Mouse (Mus musculus): Measurements from ENCODE around the gene Pde4b.
"Not testable (repeated sequence)": the region's sequence is repeated elsewhere in the genome, so short reads cannot be mapped to it uniquely, and the experiment has no call there.

The Pde4b gene

GRCm38 (mm10) chr4:102459216-102459999 lies 372.1 kb downstream of the Pde4b start:
- no peak for DNase-seq (ENCODE audit: extremely low spot score, low read depth, low spot score)

GRCm38 (mm10) chr4:102478104-102478503 lies 390.8 kb downstream of the Pde4b start:
- DNase-seq (ENCODE audit: extremely low spot score, low read depth, low spot score), result no peak

- no peak for DNase-seq (ENCODE audit: extremely low spot score, low read depth, low spot score)
Observed at GRCm38 (mm10) chr4:102478860-102479259, 391.5 kb downstream of the Pde4b start.

- no peak for DNase-seq (ENCODE audit: extremely low spot score, low read depth, low spot score)
Observed at GRCm38 (mm10) chr4:102480830-102481484, 393.6 kb downstream of the Pde4b start.

DNA sequence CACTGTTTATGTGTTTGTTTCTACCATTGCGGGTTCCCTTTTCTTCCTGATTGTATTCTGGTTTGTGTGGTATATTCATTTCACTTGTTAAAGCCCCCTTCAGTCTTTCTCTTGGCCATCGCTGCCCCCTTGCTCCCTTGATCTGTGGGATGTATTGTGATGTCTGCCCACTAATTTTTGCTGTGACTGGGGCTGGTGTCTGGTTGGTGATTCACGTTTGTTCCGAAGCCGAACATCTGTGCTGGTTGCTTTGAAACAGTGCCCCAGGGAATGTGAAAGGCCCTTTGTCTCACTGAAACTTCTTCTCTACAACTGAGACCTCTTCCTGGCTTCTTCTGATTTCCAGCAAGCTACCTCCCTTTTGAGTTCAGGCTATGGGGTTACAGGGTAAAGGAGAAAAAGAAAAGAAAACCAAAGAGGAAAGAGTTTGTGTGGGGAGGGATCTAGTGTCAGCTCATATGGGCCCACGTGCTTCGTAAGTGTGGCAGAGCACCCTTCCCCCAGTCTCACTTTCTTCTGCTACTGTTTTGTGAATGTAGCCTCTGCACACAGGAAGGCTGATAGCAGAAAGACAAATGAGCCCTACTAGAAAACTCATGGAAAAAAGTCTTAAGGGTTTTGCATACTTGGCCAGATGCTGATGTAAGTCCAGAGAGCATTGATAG lies 396.1 kb downstream of the Pde4b start:
- DNase-seq (ENCODE audit: extremely low spot score, low read depth, low spot score), result no peak

GRCm38 (mm10) chr4:102484738-102485137 lies 397.4 kb downstream of the Pde4b start:
- no peak for DNase-seq (ENCODE audit: extremely low spot score, low read depth, low spot score)

- no peak for DNase-seq (ENCODE audit: extremely low spot score, low read depth, low spot score)
Observed at GRCm38 (mm10) chr4:102486134-102486920, 399.0 kb downstream of the Pde4b start.

DNA sequence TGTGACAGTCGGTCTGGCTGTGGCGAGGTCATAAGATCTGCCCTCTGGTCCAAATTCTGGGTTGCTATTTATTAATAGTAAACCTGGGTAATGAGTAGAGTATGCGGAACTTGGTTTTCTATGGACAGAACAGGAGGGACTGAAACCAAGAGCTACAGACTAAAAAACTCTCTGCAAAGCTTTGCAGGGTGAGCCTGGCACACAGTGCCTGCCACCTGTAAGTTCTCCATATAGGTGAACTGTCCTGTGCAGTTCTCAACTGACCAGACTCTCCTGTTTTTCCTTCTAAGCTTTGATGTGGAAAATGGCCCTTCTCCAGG lies 399.5 kb downstream of the Pde4b start:
- DNase-seq (ENCODE audit: extremely low spot score, low read depth, low spot score), result no peak

GRCm38 (mm10) chr4:102488000-102488399 lies 400.7 kb downstream of the Pde4b start:
- no peak for DNase-seq (ENCODE audit: extremely low spot score, low read depth, low spot score)

GRCm38 (mm10) chr4:102491468-102492123 lies 404.3 kb downstream of the Pde4b start:
- DNase-seq (ENCODE audit: extremely low spot score, low read depth, low spot score), result peak; percentile 74

DNA sequence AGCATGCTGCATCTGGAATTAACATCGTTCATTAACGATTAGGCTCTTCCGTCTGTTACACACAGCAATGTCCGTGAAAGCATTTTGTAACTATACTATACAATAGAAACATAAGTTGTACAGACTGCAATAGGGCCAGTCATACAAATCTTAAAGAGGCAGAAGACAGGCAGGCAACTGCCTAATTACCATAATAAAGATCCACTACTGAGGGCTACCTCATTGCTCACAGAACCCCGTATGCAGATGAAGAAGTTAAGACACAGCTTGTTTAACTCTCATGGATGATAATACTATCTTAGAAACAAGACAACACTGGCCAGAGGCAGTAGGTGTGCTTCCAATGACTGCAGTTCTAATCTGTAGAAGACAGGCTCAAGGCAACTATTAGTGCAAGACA lies 405.6 kb downstream of the Pde4b start:
- no peak for DNase-seq (ENCODE audit: extremely low spot score, low read depth, low spot score)

DNA sequence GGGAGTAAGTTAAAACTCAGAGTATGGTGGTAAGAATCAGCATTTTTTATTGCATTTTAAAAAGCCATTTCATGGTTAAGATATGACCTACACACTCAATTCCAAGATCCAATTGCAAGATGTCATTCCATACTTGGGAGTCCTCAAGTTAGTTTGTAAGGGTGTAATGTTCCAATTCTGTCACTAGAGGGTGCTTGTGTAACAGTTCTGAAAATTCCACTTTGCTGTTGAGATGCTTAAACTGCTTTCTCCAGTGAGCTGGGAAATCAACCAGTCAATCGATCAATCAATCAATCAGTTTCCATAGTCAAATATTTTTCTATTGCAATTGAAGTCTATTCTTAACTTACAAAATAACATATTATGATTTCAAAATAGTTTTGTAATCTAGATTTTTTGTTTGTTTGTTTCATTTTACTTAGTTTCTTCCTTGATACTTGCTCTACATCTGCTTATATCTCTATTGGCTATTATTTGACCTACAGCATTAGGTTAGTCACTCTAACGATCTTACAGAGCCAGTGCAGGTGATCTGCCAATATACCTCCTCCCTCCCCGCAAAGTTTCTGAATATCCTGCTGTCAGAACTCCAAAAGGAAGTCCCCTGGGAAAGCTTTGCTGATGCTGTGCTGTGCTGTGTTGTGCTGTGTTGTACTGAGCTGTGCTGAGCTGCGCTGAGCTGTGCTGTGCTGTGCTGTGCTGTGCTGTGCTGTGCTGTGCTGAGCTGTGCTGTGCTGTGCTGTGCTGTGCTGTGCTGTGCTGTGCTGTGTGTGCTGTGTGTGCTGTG lies 406.2 kb downstream of the Pde4b start:
- DNase-seq (ENCODE audit: extremely low spot score, low read depth, low spot score), result peak; percentile 82

DNA sequence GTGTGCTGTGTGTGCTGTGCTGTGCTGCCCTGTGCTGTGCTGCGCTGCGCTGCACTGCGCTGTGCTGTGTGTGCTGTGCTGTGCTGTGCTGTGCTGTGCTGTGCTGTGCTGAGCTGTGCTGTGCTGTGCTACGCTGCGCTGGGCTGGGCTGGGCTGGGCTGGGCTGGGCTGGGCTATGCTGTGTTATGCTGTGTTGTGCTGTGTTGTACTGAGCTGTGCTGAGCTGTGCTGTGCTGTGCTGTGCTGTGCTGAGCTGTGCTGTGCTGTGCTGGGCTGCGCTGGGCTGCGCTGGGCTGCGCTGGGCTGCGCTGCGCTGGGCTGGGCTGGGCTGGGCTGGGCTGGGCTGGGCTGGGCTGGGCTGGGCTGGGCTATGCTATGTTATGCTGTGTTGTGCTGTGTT lies 406.9 kb downstream of the Pde4b start:
- not testable (repeated sequence) for DNase-seq (ENCODE audit: extremely low spot score, low read depth, low spot score)

GRCm38 (mm10) chr4:102495001-102495400 lies 407.7 kb downstream of the Pde4b start:
- DNase-seq (ENCODE audit: extremely low spot score, low read depth, low spot score), result no peak

GRCm38 (mm10) chr4:102495474-102495873 lies 408.1 kb downstream of the Pde4b start:
- DNase-seq (ENCODE audit: extremely low spot score, low read depth, low spot score), result no peak

DNA sequence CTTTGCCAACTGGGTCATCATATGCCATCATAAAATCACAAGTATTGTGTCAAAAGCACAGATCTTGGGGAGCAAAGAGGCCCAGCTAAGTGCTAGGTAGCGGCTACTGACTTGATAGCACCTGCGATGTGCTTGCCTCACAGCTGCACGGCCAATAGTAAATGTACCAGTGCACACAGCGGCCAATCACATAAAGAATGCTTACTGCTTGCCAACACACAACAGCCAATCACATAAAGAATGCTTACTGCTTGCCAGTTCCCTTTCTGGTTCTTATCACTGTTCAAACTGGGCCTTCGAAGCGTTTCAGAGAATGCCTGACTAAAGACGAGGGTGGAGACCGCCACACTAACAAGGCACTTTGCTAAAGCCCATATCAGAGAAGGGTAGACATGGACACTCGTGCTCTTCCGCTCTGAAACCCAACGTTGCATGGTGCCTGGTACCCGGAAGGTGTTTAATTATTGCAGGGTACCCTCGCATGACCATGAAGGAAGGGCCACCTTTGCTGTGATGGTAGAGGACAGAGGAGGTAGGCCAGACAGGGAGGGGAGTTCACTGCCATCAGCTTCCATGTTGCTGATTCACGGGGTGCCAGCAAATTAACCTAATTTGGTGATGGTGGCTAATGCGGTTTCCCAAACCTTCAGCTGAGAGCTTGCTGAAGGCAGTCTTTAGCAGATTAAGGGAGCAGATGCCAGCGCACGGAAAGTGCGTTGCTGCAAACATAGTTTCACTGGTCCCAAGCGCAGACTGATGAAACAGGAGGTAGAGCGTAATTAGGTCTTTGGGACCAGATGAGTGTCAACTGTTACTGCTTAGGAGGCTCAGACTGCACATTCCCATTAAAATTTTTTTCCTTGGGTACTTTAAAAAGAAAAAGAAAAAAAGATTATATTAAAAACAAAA lies 409.2 kb downstream of the Pde4b start:
- no peak for DNase-seq (ENCODE audit: extremely low spot score, low read depth, low spot score)

DNA sequence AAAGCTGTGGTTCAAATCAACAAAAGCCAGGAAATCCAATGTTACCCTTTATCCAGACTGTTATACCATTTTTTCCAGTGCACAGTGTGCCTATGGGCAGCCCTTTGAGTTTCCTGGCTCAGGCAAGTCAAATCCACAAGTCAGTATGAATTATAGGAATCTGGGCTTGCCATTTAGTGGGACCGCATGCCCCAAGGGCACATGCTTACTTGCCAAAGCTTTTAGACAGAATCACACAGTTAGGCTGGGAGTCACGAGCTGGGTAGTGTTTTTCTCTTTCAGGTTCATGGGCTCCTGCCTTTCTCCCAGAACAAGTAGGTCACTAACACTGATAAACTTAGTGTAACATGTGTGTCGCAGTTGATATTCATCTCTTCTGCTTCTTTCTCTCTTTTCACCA lies 409.9 kb downstream of the Pde4b start:
- DNase-seq (ENCODE audit: extremely low spot score, low read depth, low spot score), result no peak

GRCm38 (mm10) chr4:102498169-102498919 lies 411.0 kb downstream of the Pde4b start:
- no peak for DNase-seq (ENCODE audit: extremely low spot score, low read depth, low spot score)
